Mouse (Mus musculus) heart, embryonic 13.5 days (tissue): ENCODE measurements around the gene Tnn. TPM values are rescaled to one million over a fixed set of nuclear protein-coding genes. Genes with fewer than 3 reads are reported as not detected.

Source experiments
- ATAC-seq: fragments of 200-750 bp; cut with Nextera tagmentation; 2 replicates; pipeline ENCODE4 v1.8.0; 2017; ENCODE audit warnings: moderate TSS enrichment; ENCODE audit not compliant: insufficient number of reproducible peaks, low FRiP score, low TSS enrichment; ENCODE audit errors: extremely low read depth
- H3K27ac ChIP-seq: fragments of 300-500 bp; sonication (generic); replicated peaks from 2 replicates; pipeline ENCODE4 v1.5.1; 2015; ENCODE audit warnings: moderate library complexity, mild to moderate bottlenecking, inconsistent platforms
- H3K27me3 ChIP-seq: fragments of 300-500 bp; sonication (generic); replicated peaks from 2 replicates; pipeline ENCODE4 v1.6.1; 2015; ENCODE audit warnings: mild to moderate bottlenecking, inconsistent platforms
- H3K36me3 ChIP-seq: fragments of 300-500 bp; sonication (generic); 2 replicates; pipeline ENCODE4 v1.6.1; 2015; ENCODE audit warnings: mild to moderate bottlenecking, inconsistent platforms
- H3K4me1 ChIP-seq: fragments of 300-500 bp; sonication (generic); 2 replicates; pipeline ENCODE4 v1.6.1; 2015; ENCODE audit warnings: inconsistent platforms
- H3K4me2 ChIP-seq: fragments of 300-500 bp; sonication (generic); 2 replicates; pipeline ENCODE4 v1.6.1; 2015; ENCODE audit warnings: inconsistent platforms, mild to moderate bottlenecking, moderate library complexity
- H3K4me3 ChIP-seq: fragments of 300-500 bp; sonication (generic); 2 replicates; pipeline ENCODE4 v1.5.1; 2015; ENCODE audit warnings: moderate library complexity, mild to moderate bottlenecking, inconsistent platforms
- H3K9ac ChIP-seq: fragments of 300-500 bp; sonication (generic); 2 replicates; pipeline ENCODE4 v1.6.1; 2015; ENCODE audit warnings: inconsistent platforms, mild to moderate bottlenecking, moderate library complexity
- H3K9me3 ChIP-seq: fragments of 300-500 bp; sonication (generic); 2 replicates; pipeline ENCODE4 v1.6.1; 2016; ENCODE audit warnings: inconsistent platforms
- WGBS: fragments of 180-500 bp; shearing (Covaris S2); methylation state at CpG from one replicate; pipeline ENCODE4 v1.1.7; 2015; ENCODE audit warnings: mixed read lengths; 5-methylcytosine and 5-hydroxymethylcytosine counted together
- polyA plus RNA-seq: library from polyadenylated mRNA; unstranded; fragments of >200 nt; fragmentation: Nextera tagmentation; extraction: Ambion mirVana; gene quantifications from 2 replicates; pipeline ENCODE4 v1.2.1, GENCODE M21; 2015

Gene Tnn
- polyA plus RNA-seq, 1 experiment from 2014 or later: not detected

DNA sequence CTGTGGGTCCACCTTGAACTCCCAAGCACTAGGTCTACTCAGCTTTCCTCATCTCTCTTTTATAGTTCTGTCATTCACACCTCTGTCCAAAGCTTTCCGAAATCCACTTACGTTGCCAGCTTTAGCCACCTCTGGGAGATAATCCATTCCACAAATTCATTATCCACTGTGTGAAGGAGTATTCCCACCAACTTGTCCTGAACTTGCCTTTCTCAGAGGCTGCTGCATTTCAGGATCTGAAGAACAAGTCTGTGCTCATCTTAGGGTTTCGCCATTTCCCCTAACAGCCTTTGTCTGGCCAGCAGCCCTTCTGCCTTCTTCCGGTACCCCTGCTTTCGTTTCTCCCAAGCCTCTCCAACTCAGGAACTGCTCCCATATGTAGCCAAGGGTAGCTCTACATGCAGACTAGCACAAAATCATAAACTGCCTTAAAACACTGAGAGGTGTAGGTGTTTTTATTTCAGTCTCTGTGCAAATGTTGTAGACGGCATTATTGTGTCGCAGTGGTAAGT lies 112.1 kb downstream of the Tnn start:
- Histone ChIP-seq H3K4me1 (peaks cover 36% of the 10 kb centered on the region), H3K4me2 (no peak overlapping the region), H3K27me3 (no peaks in the 10 kb centered on the region), H3K36me3 (no peaks in the 10 kb centered on the region), H3K27ac (no peak overlapping the region), H3K9ac (no peak overlapping the region), H3K9me3 (no peaks in the 10 kb centered on the region), H3K4me3 (no peak overlapping the region)
- ATAC-seq: no peak
- WGBS: 85% methylated on average over 7 of the region's 7 CpGs

DNA sequence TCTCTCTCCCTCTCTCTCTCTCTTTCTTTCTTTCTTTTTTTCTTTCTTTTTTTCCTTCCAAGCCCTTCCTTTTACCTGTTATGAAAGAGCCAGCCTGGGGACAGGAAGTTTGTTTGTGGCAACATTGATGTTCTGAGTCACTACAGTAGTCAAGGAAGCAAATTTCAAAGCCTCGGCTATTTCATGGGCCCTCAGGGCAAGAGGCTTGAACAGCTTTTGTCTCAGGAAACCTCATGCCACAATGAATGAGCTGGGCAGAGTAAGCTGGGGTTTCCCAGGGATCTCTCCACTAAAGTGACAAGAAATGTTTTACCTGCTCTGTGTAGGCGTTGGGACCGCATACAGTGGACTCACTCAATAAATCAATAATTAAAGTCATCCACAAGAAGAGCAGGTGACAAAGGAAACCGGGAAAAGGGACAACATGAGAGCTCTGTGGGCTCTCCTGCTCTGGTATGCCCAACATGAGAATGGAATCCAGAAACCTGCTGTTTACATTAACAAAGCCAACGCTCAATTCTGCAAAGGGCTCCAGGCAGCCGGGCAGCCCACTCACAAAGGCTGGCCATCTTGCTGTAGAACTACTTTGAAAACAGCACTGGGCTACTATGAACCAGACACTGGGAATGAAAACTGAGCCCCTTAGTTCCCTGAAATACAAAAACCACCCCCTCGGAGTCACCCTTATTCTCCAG lies 113.3 kb downstream of the Tnn start:
- no peak overlapping the region for H3K4me3 ChIP-seq
- H3K4me2 ChIP-seq: no peak overlapping the region
- H3K27me3 ChIP-seq: no peaks in the 10 kb centered on the region
- WGBS: 76% methylated on average over 7 of the region's 7 CpGs
- H3K9ac ChIP-seq: no peak overlapping the region
- H3K4me1 ChIP-seq: peaks cover 24% of the 10 kb centered on the region
- no peaks in the 10 kb centered on the region for H3K36me3 ChIP-seq
- H3K27ac ChIP-seq: no peak overlapping the region
- no peak for ATAC-seq
- no peaks in the 10 kb centered on the region for H3K9me3 ChIP-seq

DNA sequence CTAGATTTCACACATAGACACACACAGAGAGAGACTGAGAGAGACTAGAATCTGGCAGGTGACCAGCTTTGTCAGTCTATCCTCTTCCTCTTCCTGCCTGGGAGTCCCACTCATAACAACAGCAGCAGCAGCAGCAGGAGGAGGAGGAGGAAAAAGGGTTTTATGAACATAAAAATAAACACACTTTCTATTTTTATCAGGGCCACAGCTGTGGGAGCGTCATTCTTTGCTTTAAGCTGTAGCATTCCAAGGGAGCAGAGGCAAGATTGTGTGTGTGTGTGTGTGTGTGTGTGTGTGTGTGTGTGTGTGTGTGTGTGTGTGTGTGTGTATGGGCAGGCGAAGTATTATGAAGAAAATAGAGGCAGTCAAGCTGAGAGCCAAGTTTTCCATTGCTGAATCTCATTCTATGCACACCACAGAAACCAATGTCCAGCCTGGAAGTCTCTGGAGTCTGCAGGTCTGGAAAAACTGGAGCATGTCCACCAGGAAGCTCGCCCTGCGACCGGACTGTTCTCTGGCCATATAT lies 116.3 kb downstream of the Tnn start:
- no peaks in the 10 kb centered on the region for H3K36me3 ChIP-seq
- H3K27ac ChIP-seq: peak overlapping the region; percentile 62
- no peaks in the 10 kb centered on the region for H3K9me3 ChIP-seq
- peaks cover 12% of the 10 kb centered on the region for H3K4me1 ChIP-seq
- H3K27me3 ChIP-seq: no peaks in the 10 kb centered on the region
- no peak overlapping the region for H3K9ac ChIP-seq
- no peak overlapping the region for H3K4me2 ChIP-seq
- ATAC-seq: peak; percentile 25; the same call in 1 of the 2 replicates
- H3K4me3 ChIP-seq: no peak overlapping the region
- WGBS: 50% methylated on average over 4 of the region's 5 CpGs

DNA sequence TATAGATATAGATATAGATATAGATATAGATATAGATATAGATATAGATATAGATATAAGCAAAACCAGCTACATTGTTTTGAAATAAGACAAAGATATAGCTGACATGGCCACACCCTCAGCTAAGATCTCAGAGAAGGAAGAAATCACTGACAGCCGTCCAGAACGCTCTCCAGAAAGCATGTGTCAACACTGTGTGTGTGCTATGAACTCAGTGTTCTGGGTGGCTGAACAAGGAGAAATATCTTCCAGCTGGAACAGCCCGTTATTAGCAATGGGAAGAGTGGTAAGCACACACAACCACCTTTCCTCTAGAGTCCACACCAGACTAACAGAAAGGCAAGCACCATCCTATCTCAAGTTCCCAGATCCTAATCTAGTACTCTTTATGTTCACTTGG lies 117.8 kb downstream of the Tnn start:
- H3K9me3 ChIP-seq: no peaks in the 10 kb centered on the region
- H3K4me1 ChIP-seq: peaks cover 12% of the 10 kb centered on the region
- no peak overlapping the region for H3K9ac ChIP-seq
- WGBS: 26% methylated on average over 3 of the region's 3 CpGs
- no peak overlapping the region for H3K27ac ChIP-seq
- no peaks in the 10 kb centered on the region for H3K36me3 ChIP-seq
- no peak overlapping the region for H3K4me3 ChIP-seq
- H3K27me3 ChIP-seq: no peaks in the 10 kb centered on the region
- ATAC-seq: no peak
- no peak overlapping the region for H3K4me2 ChIP-seq

Other genes with a start within 250 kb of the Tnn start
- 10.9 and 13.4 TPM in 2 replicates for gene 4930523C07Rik, start 109.2 kb downstream of the Tnn start, polyA plus RNA-seq
- gene Mrps14, start 41.6 kb upstream of the Tnn start, polyA plus RNA-seq: 186 and 201 TPM in 2 replicates
- 150 and 170 TPM in 2 replicates for gene Cacybp, start 59.3 kb upstream of the Tnn start, polyA plus RNA-seq